Mouse (Mus musculus) embryonic facial prominence, embryonic 12.5 days (tissue): Measurements from ENCODE around the gene Dlx1. TPM values are rescaled to one million over a fixed set of nuclear protein-coding genes. Genes with fewer than 3 reads are reported as not detected.

Experiments used
- ATAC-seq: fragments of 200-750 bp; cut with Nextera tagmentation; 2 replicates; pipeline ENCODE4 v1.8.0; 2017; ENCODE audit not compliant: insufficient number of reproducible peaks, insufficient read depth, low FRiP score, low TSS enrichment
- H3K27ac ChIP-seq: fragments of 300-500 bp; sonication (generic); 2 replicates; pipeline ENCODE4 v1.5.1; 2016; ENCODE audit warnings: mild to moderate bottlenecking
- H3K27me3 ChIP-seq: fragments of 300-500 bp; sonication (generic); 2 replicates; pipeline ENCODE4 v1.6.1; 2016; ENCODE audit warnings: mild to moderate bottlenecking, moderate library complexity
- H3K36me3 ChIP-seq: fragments of 300-500 bp; sonication (generic); 2 replicates; pipeline ENCODE4 v1.6.1; 2016; ENCODE audit warnings: mild to moderate bottlenecking
- H3K4me1 ChIP-seq: fragments of 300-500 bp; sonication (generic); 2 replicates; pipeline ENCODE4 v1.6.1; 2016
- H3K4me2 ChIP-seq: fragments of 300-500 bp; sonication (generic); replicated peaks from 2 replicates; pipeline ENCODE4 v1.6.1; 2016; ENCODE audit warnings: mild to moderate bottlenecking, moderate library complexity
- H3K4me3 ChIP-seq: fragments of 300-500 bp; sonication (generic); 2 replicates; pipeline ENCODE4 v1.5.1; 2016; ENCODE audit warnings: mild to moderate bottlenecking
- H3K9ac ChIP-seq: fragments of 300-500 bp; sonication (generic); 2 replicates; pipeline ENCODE4 v1.6.1; 2016; ENCODE audit warnings: mild to moderate bottlenecking, moderate library complexity
- H3K9me3 ChIP-seq: fragments of 300-500 bp; sonication (generic); 2 replicates; pipeline ENCODE4 v1.6.1; 2016; ENCODE audit warnings: mild to moderate bottlenecking, moderate library complexity
- WGBS: fragments of 180-500 bp; shearing (Covaris S2); methylation state at CpG from one replicate; pipeline ENCODE4 v1.1.7; 2016; 5-methylcytosine and 5-hydroxymethylcytosine counted together
- polyA plus RNA-seq: library from polyadenylated mRNA; unstranded; fragments of >200 nt; fragmentation: Nextera tagmentation; extraction: Ambion mirVana; gene quantifications from 2 replicates; pipeline ENCODE4 v1.2.1, GENCODE M21; 2016

Gene Dlx1
- polyA plus RNA-seq, 1 experiment from 2014 or later = 65.4 TPM

DNA sequence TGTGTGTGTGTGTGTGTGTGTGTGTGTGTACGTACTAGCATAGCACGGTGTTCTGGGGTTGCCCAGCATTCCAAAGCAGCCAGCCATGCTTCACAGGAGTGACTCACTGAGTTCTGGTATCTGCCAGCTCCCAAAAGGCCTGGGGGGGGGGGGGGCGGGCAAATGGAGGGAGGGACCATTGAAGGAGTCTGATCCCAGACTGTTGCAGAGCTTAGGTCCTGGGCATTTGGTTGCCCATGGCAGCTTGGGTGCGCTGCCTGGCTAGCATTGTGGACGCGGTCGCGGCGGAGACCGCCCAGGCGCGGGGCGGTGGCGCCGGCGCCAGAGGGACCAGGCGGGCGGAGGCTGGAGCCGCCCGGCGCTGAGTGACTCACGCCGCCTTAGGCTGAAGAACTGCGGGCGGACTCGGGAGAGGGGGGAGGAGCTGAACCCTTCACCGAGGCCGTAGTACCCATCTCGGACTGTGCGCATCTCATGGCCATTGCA is 14.9 kb downstream of the Dlx1 start:
- no peaks in the 10 kb centered on the region for H3K9me3 ChIP-seq
- H3K4me1 ChIP-seq = peaks cover 28% of the 10 kb centered on the region
- H3K4me3 ChIP-seq = peak overlapping the region; percentile 65
- peaks cover 59% of the 10 kb centered on the region for H3K27me3 ChIP-seq
- no peaks in the 10 kb centered on the region for H3K36me3 ChIP-seq
- WGBS = under 1% methylated on average over 28 of the region's 30 CpGs
- peak overlapping the region; percentile 89 for H3K27ac ChIP-seq
- peak overlapping the region; percentile 89 for H3K4me2 ChIP-seq
- peak overlapping the region; percentile 69 for H3K9ac ChIP-seq
- no peak for ATAC-seq

DNA sequence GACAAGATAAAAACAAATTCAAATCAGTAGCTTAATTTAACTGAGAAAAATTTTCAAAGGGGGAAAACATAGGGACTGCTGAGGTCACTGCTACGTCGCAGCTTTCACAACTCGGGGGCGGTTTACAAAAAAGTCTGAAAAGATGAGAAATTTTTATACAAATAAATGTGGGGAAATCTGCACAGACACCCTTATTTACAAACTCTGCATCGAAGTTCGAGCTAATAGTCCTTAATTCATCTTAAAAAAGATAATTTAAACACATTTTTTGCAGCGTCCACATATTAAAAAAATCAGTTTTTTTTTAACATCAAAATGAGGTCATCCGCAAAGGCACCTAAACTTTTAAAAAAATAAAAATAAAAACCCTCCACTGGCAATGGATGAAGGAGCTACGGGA is 15.6 kb downstream of the Dlx1 start:
- peak overlapping the region; percentile 82 for H3K9ac ChIP-seq
- H3K9me3 ChIP-seq = no peaks in the 10 kb centered on the region
- ATAC-seq = no peak
- no peaks in the 10 kb centered on the region for H3K36me3 ChIP-seq
- H3K4me1 ChIP-seq = peaks cover 31% of the 10 kb centered on the region
- H3K4me3 ChIP-seq = peak overlapping the region; percentile 65
- H3K27me3 ChIP-seq = peaks cover 64% of the 10 kb centered on the region
- H3K4me2 ChIP-seq = peak overlapping the region; percentile 89
- H3K27ac ChIP-seq = peak overlapping the region; percentile 91
- whole genome bisulfite sequencing = under 1% methylated on average over 9 of the region's 9 CpGs

DNA sequence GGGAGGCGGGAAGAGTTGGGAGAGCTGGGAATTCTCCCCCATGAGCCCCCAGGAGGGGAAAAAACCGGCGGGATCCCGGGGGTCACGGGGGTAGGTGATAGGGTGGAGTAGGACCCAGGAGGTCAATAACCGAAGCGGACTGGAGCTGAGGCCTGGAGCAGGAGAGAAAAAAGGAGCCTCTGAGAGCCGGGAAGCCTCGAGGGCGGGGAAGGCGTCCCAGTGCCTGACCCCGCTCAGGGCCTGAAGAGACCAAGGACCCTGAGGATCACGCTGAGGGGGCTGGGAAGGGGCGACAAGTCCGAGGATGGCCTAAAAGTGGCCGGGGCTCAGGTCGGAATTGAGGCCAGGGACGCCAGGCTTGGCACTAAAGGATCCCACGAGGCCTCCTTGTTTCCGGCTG is 16.0 kb downstream of the Dlx1 start:
- peak overlapping the region; percentile 91 for H3K27ac ChIP-seq

DNA sequence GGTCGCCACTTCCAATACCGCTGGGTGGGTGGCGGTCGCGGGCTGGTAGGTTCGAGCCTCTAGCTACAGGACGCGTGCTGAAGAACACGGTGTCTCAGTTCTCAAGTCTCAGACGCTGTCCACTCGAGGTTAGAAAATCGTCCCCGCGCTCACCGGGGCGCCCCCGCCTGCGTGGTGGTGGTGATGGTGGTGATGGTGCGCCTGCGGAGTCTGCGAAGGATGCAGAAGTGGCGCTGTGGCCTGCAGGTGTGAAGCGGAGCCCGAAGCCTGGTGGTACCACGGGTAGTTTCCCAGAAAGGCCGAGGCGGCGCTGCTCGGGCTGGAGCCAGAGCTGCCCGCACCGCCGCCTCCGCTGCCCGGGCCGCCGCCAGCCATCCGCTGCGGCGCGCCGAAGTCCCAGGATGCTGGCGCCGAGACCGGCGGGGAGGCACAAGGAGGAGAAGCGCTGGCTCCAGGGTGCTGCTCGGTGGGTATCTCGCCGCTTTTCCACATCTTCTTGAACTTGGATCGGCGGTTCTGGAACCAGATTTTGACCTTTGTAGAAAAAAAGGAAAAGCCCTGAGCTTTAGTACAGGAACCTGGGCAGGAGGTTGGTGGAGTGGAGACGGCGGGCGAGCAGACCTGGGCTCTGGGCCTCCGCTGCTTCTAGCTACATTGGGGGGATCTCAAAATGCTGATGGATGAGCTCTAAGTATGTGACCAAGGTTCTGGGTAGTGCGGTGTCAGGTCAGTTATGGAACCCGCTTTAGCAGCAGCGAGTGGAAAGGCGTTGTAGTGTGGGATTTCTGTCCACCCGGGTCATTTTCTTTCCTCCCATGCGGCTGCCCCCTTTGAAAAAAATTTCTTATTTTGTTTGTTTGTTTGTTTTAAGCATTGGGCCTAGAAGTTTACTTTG is 16.7 kb downstream of the Dlx1 start:
- Histone ChIP-seq H3K36me3 (no peaks in the 10 kb centered on the region), H3K9ac (peak overlapping the region; percentile 82), H3K27ac (peak overlapping the region; percentile 91), H3K9me3 (no peaks in the 10 kb centered on the region), H3K4me3 (peak overlapping the region; percentile 65), H3K27me3 (peaks cover 62% of the 10 kb centered on the region), H3K4me2 (peak overlapping the region; percentile 89), H3K4me1 (peaks cover 27% of the 10 kb centered on the region)
- under 1% methylated on average over 61 of the region's 61 CpGs for WGBS
- no peak for ATAC-seq

More for the DNA sequence above, 16.0 kb downstream of the Dlx1 start:
- Histone ChIP-seq H3K4me2 (peak overlapping the region; percentile 89), H3K27me3 (peaks cover 64% of the 10 kb centered on the region), H3K9ac (peak overlapping the region; percentile 82), H3K4me3 (peak overlapping the region; percentile 65), H3K4me1 (peaks cover 31% of the 10 kb centered on the region), H3K36me3 (no peaks in the 10 kb centered on the region), H3K9me3 (no peaks in the 10 kb centered on the region)
- WGBS = 2% methylated on average over 20 of the region's 20 CpGs
- ATAC-seq = no peak

DNA sequence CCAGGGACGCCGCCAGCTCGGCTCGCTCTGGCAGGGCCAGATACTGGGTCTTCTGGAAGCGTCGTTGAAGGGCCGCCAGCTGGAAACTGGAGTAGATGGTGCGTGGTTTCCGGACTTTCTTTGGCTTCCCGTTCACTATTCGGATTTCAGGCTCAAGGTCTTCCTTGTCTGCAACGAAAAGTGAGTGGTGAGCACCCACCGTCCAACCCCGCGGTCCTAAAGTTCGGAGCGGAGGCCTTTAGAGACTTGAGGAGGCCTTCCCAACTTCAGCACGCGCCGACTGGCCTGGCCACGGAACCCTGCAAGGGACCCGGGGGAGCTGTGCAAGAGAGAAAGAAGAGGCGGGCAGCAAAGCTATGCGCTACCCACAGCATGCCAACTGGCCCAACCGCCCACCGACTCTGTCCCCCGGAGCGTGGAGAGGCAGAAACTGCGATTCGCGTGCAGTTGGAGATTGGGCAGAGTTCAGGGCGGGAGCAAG is 17.5 kb downstream of the Dlx1 start:
- ATAC-seq = no peak
- Histone ChIP-seq H3K9me3 (no peaks in the 10 kb centered on the region), H3K4me1 (peaks cover 24% of the 10 kb centered on the region), H3K27ac (peak overlapping the region; percentile 91), H3K36me3 (no peaks in the 10 kb centered on the region), H3K27me3 (peaks cover 64% of the 10 kb centered on the region), H3K4me2 (peak overlapping the region; percentile 89), H3K4me3 (peak overlapping the region; percentile 65), H3K9ac (peak overlapping the region; percentile 82)
- 1% methylated on average over 32 of the region's 32 CpGs for WGBS

DNA sequence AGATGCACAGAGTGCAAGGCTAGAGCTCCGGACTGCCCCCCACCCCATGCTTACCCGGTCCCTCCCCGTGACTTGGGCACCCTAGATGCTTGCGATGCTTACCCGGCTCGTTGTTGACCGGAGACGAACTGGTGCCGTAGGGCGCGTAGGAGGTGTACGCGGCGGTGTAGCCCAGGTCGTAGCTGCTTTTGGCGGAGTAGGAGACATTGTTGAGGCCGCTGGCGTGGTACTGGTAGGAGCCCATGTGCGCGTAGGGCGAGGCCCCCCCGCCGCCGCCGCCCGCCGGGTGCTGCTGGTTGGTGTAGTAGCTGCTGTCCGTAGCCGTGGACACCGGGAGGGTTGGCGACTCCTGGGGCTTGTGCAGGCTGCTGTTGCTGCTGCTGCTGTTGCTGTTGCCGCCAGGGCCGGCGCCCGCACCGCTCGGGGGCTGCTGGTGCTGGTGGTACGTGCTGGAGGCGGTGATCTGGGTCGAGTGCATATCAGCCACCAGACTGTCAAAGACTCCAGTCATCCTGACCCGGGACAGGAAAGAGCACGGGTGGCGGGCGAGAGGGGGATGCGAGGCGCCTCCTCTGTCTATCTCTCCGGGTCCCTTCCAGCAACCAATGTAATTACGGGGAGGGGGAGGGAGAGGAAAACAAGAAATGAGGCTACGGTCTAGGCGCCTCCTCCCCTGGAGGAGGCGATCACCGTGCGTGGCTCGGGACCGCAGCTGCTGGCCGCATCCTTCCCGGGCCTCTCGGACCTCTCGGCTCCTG is 18.1 kb downstream of the Dlx1 start:
- Histone ChIP-seq H3K4me2 (peak overlapping the region; percentile 89), H3K9me3 (no peaks in the 10 kb centered on the region), H3K4me3 (peak overlapping the region; percentile 65), H3K27me3 (peaks cover 69% of the 10 kb centered on the region), H3K9ac (peak overlapping the region; percentile 82), H3K27ac (peak overlapping the region; percentile 91), H3K36me3 (no peaks in the 10 kb centered on the region), H3K4me1 (peaks cover 18% of the 10 kb centered on the region)
- WGBS = 1% methylated on average over 58 of the region's 59 CpGs
- ATAC-seq = peak; percentile 62

DNA sequence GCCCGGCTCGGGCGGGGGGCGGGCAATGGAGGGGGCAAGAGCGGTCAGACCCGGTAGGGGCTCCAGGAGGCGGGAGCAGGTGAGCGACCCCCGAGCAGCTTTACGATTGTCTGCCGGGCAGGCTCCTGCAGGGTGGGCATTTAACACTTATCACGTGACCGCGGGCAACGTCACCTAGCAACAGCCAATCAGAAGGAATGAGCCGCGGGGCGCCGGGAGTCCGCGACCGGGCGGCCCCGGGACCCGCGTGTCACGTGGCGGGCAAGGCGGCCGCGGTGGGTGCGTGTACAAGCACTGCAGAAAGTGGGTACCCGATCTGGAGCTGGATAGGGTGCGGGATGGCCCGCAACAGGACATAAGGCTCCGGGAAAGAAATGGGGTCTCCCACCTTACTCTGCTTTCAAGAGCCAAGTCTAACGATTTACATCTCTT is 18.7 kb downstream of the Dlx1 start, which contains the start of gene Dlx2:
TSS of gene Dlx2 (minus strand) at position 115 of the 432 bp plus-strand sequence.
- Histone ChIP-seq H3K9me3 (no peaks in the 10 kb centered on the region), H3K4me3 (peak within 1 kb of the TSS; percentile 65), H3K9ac (peak within 1 kb of the TSS; percentile 82), H3K4me2 (peak within 1 kb of the TSS; percentile 89), H3K27ac (peak within 1 kb of the TSS; percentile 91), H3K36me3 (no peaks in the 10 kb centered on the region), H3K27me3 (peaks cover 69% of the 10 kb centered on the region), H3K4me1 (peaks cover 14% of the 10 kb centered on the region)
- ATAC-seq = peak; percentile 43; the same call in 1 of the 2 replicates
- WGBS = under 1% methylated on average over 37 of the region's 37 CpGs

DNA sequence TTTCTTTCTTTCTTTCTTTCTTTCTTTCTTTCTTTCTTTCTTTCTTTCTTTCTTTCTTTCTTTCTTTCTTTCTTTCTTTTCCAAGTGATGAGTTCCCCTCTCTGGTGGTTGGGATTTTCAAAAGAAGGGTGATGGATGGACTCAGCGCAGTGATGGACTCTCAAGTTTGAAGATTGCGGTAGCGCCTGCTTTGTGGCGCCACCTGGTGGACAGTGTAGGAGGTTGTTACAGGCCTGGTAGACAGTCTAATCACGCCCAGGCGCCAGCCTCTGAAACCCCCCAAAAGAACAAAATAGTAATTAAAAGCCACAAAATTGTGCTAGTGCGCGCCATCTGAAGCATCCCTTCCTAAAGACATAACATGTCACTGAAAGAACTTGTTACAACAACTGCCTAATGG is 19.9 kb downstream of the Dlx1 start:
- Histone ChIP-seq H3K27me3 (peaks cover 70% of the 10 kb centered on the region), H3K4me1 (peaks cover 19% of the 10 kb centered on the region), H3K9me3 (no peaks in the 10 kb centered on the region), H3K36me3 (no peaks in the 10 kb centered on the region), H3K27ac (no peak overlapping the region), H3K4me2 (no peak overlapping the region), H3K4me3 (no peak overlapping the region), H3K9ac (no peak overlapping the region)
- no peak for ATAC-seq
- WGBS = under 1% methylated on average over 8 of the region's 8 CpGs

DNA sequence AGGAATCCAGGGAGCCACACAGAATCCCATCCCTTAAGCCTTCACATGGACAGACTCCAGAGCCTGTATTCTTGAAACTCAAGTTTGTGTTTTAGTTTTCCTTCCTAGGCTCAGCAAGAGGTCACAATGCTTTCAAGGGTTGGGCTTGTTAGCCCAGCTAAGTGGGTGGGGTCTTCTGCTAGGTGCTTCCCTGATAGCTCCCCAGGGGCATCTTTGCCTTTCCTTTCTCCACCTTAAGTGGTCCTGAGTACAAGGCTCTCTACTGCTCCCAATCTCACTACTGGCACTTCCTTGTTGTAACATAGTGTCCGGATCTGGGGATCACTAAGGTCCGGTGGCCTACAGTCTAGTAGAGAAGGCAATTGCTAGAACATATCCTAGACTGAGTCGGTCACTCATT is 22.4 kb downstream of the Dlx1 start:
- WGBS = 38% methylated on average over 3 of the region's 3 CpGs
- no peak for ATAC-seq
- H3K4me2 ChIP-seq = no peak overlapping the region

DNA sequence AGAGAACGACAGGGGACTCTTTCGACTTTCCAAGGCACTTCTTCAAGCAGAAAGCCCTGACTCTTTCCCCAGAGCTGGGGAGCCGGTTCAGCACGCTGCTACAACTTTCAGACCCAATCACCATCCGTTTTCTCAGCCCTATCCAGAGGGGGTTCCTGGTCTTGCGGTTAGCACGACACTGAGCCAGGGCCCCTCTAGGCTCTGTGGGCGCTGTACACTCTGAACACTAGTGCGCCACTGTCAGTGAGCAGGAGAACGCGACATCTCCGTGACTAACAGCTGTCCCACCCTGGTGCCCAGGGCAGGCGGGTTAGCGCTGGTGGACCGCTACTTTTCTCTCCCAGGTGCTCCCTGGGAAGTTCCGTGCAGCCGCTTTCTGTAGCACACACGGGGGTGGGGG is 23.8 kb downstream of the Dlx1 start:
- no peak for ATAC-seq
- Histone ChIP-seq H3K36me3 (no peaks in the 10 kb centered on the region), H3K4me3 (0 out of 2 replicates have a peak overlapping the region, but pooled peaks have one; percentile 10), H3K9ac (peak overlapping the region; percentile 40; the same call in 1 of the 2 replicates), H3K4me1 (peaks cover 11% of the 10 kb centered on the region; the same call in 1 of the 2 replicates), H3K9me3 (no peaks in the 10 kb centered on the region), H3K27me3 (peaks cover 61% of the 10 kb centered on the region), H3K4me2 (peak overlapping the region; percentile 39), H3K27ac (no peak overlapping the region)
- 3% methylated on average over 18 of the region's 18 CpGs for WGBS

More for the DNA sequence above, 22.4 kb downstream of the Dlx1 start:
- no peak overlapping the region for H3K9ac ChIP-seq
- no peak overlapping the region for H3K27ac ChIP-seq
- H3K4me1 ChIP-seq = peaks cover 19% of the 10 kb centered on the region
- peaks cover 72% of the 10 kb centered on the region for H3K27me3 ChIP-seq
- no peaks in the 10 kb centered on the region for H3K9me3 ChIP-seq
- no peak overlapping the region for H3K4me3 ChIP-seq
- H3K36me3 ChIP-seq = no peaks in the 10 kb centered on the region

DNA sequence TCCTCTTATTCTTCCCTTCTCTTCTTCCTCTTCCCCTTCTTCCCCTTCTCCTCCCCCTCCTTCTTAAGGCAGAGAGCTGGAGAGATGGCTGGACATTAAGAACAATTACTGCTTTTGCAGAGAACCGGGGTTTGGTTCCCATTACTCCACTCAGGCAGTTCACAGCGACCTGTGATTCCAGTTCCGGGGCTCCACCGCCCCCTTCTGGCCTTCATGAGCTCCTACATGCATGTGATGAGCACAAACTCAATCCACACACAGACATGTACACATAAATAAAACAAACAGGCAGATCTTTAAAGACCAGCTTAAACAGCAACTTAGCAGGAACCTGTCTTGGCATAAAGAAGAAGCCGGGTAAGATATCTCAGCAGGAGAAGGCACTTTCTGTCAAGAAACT is 28.2 kb downstream of the Dlx1 start:
- no peak for ATAC-seq
- Histone ChIP-seq H3K4me3 (no peak overlapping the region), H3K27ac (no peak overlapping the region), H3K9ac (no peak overlapping the region), H3K9me3 (peaks cover 4% of the 10 kb centered on the region; the same call in 1 of the 2 replicates), H3K4me1 (peaks cover 7% of the 10 kb centered on the region; the same call in 1 of the 2 replicates), H3K27me3 (peaks cover 27% of the 10 kb centered on the region), H3K36me3 (no peaks in the 10 kb centered on the region), H3K4me2 (no peak overlapping the region)
- 70% methylated on average over 5 of the region's 5 CpGs for WGBS
